ENCODE assay signal across 9 mouse cellular contexts in the genomic region with DNA sequence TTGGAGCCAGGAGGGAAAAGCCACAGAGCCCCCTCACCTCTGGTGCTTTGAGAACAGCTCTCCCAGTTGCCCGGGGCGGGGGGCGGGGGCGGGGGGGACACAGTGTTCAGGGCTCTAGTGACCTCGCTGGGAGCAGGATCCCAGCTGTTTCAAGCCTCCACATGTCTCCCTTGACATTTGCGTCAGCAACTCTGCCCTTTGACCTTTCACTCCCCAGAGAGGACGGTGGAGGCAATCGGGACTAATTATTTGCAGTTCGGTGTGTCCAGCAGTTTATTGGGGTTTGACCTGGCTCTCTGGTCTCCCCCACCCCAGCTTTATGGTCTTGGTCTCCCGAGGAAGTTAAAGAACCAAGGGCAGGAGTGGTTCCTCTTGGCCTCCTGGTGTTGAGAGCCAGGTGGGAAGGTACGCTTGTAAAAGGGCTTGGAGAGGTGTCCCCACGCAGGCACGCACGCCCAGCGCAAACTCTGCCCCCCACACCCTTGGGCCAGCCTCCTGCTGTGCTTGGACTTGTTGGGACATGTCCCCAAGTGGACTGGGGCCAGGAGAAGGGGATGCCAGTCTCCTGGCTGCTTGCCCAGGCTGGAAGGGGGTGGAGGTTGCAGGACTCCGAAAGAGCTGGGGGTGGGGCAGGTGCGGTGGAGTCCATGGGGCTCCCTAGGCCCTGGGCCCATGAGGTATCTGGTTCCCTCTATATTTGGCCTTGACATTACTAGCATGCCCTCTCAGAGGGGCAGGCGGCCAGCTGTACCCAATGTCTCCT.
DNase-seq lines count a peak whose midpoint lies in the region; ATAC-seq and TF ChIP-seq lines count a peak whose summit lies in the region.
"Had no signal": no experiment of that assay in that cellular context is flagged by ENCODE, and none has a peak within 500 bp of the region (broad histone marks: within the 10 kb centered on the region; RNA-seq: fewer than 3 reads in every experiment).

No protein-coding gene starts in this region.

- no peak overlapping the region for H3K4me3 ChIP-seq in forebrain, embryonic 13.5 days
- no peak overlapping the region for H3K4me3 ChIP-seq in limb, embryonic 14.5 days (replicated peaks; ENCODE audit: low read length)
- H3K4me3 ChIP-seq: embryonic facial prominence, embryonic 12.5 days had no signal

- 0 out of 2 replicates have a peak overlapping the region, but pooled peaks have one; percentile 5 for H3K9ac ChIP-seq in forebrain, embryonic 13.5 days
- H3K9ac ChIP-seq in limb, embryonic 14.5 days (ENCODE audit: low read depth, low read length, severe bottlenecking): no peak overlapping the region
- H3K9ac ChIP-seq: embryonic facial prominence, embryonic 12.5 days had no signal

- H3K4me2 ChIP-seq in forebrain, embryonic 13.5 days: peak overlapping the region; percentile 29; the same call in 1 of the 2 replicates
- H3K4me2 ChIP-seq in limb, embryonic 14.5 days (replicated peaks; ENCODE audit: low read depth, low read length, severe bottlenecking): no peak overlapping the region
- H3K4me2 ChIP-seq: embryonic facial prominence, embryonic 12.5 days had no signal

- H3K27ac ChIP-seq in forebrain, embryonic 13.5 days: peak overlapping the region; percentile 25
- no peak overlapping the region for H3K27ac ChIP-seq in limb, embryonic 14.5 days (replicated peaks; ENCODE audit: low read depth, low read length)
- H3K27ac ChIP-seq: embryonic facial prominence, embryonic 12.5 days had no signal

- 49% methylated on average over 18 of the region's 18 CpGs for WGBS in forebrain, embryonic 13.5 days
- WGBS in limb, embryonic 14.5 days: 24% methylated on average over 13 of the region's 18 CpGs

- H3K9me3 ChIP-seq in forebrain, embryonic 13.5 days (replicated peaks): no peaks in the 10 kb centered on the region
- H3K9me3 ChIP-seq in limb, embryonic 14.5 days (ENCODE audit: control insufficient read depth, low read length): no peaks in the 10 kb centered on the region
- H3K9me3 ChIP-seq: embryonic facial prominence, embryonic 12.5 days had no signal

- DNase-seq in embryo, embryonic 9.5 days (ENCODE audit: extremely low spot score): peak; percentile 48
- no peak for DNase-seq in embryo, embryonic 10.5 days (ENCODE audit: low spot score)
- peak; percentile 96 for DNase-seq in adrenal gland, adult 2 months
- peak; percentile 82 to 85 for DNase-seq in heart, postnatal 36 days
- peak; percentile 36 for DNase-seq in limb, embryonic 14.5 days (ENCODE audit: low spot score)
- peak; percentile 68 for DNase-seq in right cerebral cortex, postnatal 4 days

- peaks cover 51% of the 10 kb centered on the region for H3K4me1 ChIP-seq in forebrain, embryonic 13.5 days
- H3K4me1 ChIP-seq in limb, embryonic 14.5 days (ENCODE audit: control insufficient read depth, insufficient read depth, low read length): peaks cover 48% of the 10 kb centered on the region

- TF ChIP-seq POLR2A in limb, embryonic 14.5 days (IDR thresholded peaks at IDR 0.05; ENCODE audit: borderline replicate concordance, extremely low read depth, insufficient read depth, insufficient read length): no peak

- H3K27me3 ChIP-seq in forebrain, embryonic 13.5 days: no peaks in the 10 kb centered on the region
- no peaks in the 10 kb centered on the region for H3K27me3 ChIP-seq in limb, embryonic 14.5 days (ENCODE audit: control insufficient read depth, insufficient read depth, low read length)
- H3K27me3 ChIP-seq: embryonic facial prominence, embryonic 12.5 days had no signal

- intact Hi-C loops in heart, postnatal 36 days (cut with DNase I): loop anchor here (1.0 to 2.0 kb wide), 2 partner anchors 27 to 95 kb away; no protein-coding TSS in a partner anchor

- ATAC-seq in forebrain, embryonic 13.5 days: no peak
- ATAC-seq in limb, embryonic 14.5 days (ENCODE audit: low FRiP score, low read depth): peak; percentile 10; the same call in 1 of the 2 replicates
- no peak for ATAC-seq in CD4-positive, CD25-positive, alpha-beta regulatory T cell, adult 4 months

- no peaks in the 10 kb centered on the region for H3K36me3 ChIP-seq in forebrain, embryonic 13.5 days (ENCODE audit: poor library complexity, severe bottlenecking)
- H3K36me3 ChIP-seq in limb, embryonic 14.5 days (ENCODE audit: control insufficient read depth, insufficient read depth, low read length): 0 out of 2 replicates have a peak, but pooled peaks cover 2% of the 10 kb centered on the region
- H3K36me3 ChIP-seq: embryonic facial prominence, embryonic 12.5 days had no signal
